Mouse (Mus musculus): ENCODE measurements around the gene Hoxd9.

Gene Hoxd9

GRCm38 (mm10) chr2:74713239-74714150 lies 16.0 kb downstream of the Hoxd9 start:
- no peak for DNase-seq (ENCODE audit: low read depth)

DNA sequence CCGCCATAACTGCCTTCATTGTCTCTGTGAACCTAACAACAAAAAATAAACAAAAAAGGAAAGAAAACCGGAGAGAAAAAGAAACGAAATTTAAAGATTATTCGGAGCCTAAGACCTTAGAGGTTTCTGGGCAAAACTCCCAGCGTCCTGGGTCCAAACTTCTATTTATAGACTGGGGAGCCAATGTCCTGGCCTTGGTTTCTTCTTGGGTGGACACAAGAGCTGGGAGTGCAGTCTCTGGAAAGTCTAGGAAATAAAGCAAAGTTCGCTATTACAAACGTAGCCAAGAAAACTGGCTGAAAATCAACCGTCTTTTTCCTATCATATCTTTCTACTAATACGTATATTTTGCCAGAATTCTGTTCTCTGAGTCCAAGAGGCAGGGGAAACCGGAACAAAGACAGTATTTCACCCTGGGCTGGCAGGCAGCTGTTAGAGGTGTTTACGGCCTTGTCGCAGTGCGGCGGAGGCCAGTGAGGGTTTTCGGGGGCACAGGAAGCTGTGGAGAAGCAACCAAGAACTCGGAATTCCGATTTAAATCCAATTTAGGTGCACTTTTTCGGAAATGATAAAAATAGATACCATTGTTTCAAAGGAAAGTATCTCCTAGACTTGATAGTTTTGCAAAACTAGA lies 16.7 kb downstream of the Hoxd9 start:
- DNase-seq (ENCODE audit: low read depth) = no peak

GRCm38 (mm10) chr2:74714881-74715280 lies 17.4 kb downstream of the Hoxd9 start:
- DNase-seq (ENCODE audit: low read depth) = no peak

- DNase-seq (ENCODE audit: low read depth) = peak; percentile 85
Measured at GRCm38 (mm10) chr2:74715504-74716241, 18.1 kb downstream of the Hoxd9 start.

GRCm38 (mm10) chr2:74720384-74720783 lies 22.9 kb downstream of the Hoxd9 start:
- no peak for DNase-seq (ENCODE audit: low read depth)

GRCm38 (mm10) chr2:74720955-74721491 lies 23.5 kb downstream of the Hoxd9 start:
- no peak for DNase-seq (ENCODE audit: low read depth)

DNA sequence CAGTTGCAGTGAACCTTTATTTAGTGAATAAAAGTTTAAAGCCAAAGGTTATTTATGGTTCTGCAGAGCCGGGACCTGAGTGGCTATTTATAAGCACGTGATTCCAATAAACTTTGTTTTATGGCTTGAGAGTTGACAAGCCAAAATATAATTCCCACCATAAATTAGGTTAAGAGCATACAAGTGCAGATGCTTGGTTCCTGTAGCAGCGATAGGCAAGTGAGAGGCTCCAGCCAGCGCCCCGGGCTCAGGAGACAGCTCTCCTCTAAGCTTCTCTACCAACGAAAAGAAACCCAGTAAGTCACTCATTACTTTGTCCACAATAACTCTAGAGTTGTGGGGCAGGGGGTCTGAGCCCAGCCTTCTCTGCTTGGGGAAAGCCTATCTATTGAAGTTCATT lies 24.4 kb downstream of the Hoxd9 start:
- no peak for DNase-seq (ENCODE audit: low read depth)

GRCm38 (mm10) chr2:74722949-74723348 lies 25.4 kb downstream of the Hoxd9 start:
- no peak for DNase-seq (ENCODE audit: low read depth)

GRCm38 (mm10) chr2:74724244-74725015 lies 26.9 kb downstream of the Hoxd9 start:
- DNase-seq (ENCODE audit: low read depth) = peak; percentile 12

GRCm38 (mm10) chr2:74725171-74725570 lies 27.6 kb downstream of the Hoxd9 start:
- no peak for DNase-seq (ENCODE audit: low read depth)

DNA sequence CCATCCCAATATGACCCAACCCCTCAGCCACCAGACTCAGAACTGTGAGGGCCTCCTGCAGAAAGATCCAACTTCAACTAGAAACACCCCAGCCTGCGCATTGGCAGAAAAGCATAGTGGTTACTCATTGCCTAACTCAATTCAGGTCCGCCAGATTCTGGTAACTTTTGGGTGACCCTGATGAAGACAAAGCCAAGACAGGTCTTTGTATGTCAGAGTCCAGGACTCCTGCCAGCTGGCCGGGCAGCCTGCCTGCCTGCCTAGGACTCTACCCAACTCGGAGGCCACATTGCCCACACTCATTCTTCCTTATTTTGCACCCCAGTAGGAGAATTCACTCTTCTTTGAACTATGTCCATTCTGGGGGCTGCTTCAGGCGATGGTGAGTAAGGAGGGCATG lies 29.0 kb downstream of the Hoxd9 start, which contains the start of gene Gm28230:
Gene Gm28230, plus strand, starts transcription at position 178 of the 400 bp plus-strand sequence.
- DNase-seq (ENCODE audit: low read depth) = no peak

- DNase-seq (ENCODE audit: low read depth) = no peak
Measured at GRCm38 (mm10) chr2:74726973-74727639, 29.6 kb downstream of the Hoxd9 start.

DNA sequence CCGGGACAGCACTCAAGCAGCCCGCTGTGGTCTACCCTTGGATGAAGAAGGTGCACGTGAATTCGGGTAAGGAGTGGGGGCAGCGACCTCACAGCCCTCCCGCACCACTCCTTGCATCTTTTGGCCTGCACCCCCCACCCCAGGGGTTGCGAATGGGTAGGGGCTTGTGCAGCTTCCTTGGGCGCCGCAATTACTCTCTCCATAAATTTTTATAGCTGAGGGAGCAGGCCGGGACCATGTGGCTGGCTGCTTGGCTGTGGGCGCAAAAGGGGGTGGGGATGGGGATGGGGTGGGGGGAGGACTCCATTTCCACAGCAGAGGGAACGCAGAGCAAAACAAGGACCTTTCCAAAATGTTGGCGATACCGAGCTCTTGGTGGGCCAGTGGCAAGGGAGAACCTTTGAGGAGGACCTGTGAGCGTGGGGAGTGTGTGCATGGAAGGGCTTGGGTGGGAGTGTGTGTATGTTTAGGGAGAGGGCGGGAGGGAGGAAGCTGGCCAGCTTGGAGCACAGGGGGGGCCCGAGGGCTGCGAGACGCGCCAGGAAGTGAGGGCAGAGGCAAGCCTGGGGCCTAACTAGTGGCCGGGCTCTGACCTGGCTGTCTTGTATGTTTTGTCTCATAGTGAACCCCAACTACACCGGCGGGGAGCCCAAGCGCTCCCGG lies 30.2 kb downstream of the Hoxd9 start:
- no peak for DNase-seq (ENCODE audit: low read depth)

DNA sequence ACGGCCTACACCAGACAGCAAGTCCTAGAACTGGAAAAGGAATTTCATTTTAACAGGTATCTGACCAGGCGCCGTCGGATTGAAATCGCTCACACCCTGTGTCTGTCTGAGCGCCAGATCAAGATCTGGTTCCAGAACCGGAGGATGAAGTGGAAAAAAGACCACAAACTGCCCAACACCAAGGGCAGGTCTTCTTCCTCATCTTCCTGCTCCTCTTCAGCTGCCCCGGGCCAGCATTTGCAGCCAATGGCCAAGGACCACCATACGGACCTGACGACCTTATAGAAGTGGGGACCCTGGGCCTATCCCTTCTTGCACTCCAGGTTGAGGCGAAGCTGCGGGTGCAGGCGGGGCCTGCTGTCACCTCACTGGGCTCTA lies 30.8 kb downstream of the Hoxd9 start:
- DNase-seq (ENCODE audit: low read depth) = no peak

DNA sequence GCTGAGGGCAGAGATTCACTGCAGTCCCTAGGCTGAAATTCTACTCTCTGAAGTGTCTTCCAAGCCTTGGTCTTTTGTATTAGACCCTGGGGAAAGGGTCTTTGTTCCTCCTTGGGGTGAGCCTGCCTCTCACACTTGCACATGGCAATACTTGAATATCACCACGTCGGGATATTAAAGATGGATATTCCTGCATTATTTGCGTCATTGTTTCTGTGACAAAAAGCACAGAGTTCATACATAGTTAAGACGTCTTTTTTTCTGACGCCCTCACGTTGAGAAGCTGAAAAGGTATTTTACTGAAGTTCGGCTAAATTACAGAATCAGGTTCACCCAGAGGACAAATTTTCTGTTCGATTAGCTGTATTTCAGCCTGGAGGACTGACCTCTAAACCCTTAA lies 32.8 kb downstream of the Hoxd9 start:
- no peak for DNase-seq (ENCODE audit: low read depth)

DNA sequence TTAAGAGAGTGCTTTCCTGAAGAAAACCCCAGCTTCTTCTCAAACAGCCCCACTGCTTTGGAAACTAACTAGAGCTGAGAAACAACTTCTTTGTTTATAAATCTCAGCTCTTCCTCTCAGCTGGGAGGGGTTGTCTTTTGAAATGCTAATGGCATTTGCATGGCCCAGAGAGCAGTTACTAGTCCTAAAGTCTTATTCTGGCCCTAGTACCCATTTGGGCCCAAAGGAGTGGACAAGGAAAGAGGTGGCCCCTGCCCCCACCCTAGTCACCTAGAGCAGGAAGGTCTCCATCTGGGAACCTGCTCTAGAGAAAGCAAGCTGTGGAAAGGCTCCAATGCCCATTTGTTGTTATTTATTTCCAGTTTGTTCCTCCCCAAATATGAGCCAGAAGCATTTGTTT lies 33.5 kb downstream of the Hoxd9 start:
- DNase-seq (ENCODE audit: low read depth) = no peak

DNA sequence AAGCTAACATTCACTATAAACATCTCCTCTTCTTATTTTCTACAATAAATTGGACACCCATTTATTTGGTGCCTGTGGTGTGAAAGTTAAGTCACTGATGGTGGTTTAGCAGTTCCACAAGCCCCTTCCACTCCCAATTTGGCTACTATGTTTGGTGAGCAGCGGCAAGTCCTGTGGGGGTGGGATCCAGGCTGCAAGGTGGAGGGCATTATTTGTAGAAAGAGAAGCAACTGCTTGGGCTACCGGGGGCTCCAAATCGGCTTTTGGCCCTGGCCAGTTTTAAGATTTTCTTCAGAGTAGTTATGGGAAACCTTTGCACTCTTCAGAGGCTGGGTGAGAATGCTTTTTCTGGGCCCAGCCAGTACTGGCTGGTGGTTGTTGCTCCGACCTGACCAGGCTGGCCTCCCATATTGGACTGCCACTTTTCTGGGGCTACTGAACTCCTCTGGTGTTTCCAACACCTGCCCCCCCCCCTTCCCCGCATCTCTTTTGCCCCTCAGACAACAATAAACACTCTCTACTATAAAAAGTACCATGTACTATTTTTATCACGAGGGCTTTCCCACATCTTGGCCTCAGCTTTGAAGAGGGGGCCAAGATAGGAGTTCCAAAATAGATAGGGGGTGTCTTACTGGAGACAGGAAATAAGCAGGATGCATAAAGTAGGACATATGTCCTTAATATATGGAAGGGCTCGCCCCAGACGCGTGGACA lies 34.4 kb downstream of the Hoxd9 start:
- no peak for DNase-seq (ENCODE audit: low read depth)

GRCm38 (mm10) chr2:74732513-74733316 lies 35.2 kb downstream of the Hoxd9 start:
- no peak for DNase-seq (ENCODE audit: low read depth)

GRCm38 (mm10) chr2:74733317-74733661 lies 35.8 kb downstream of the Hoxd9 start:
- no peak for DNase-seq (ENCODE audit: low read depth)
